In the genomic region with DNA sequence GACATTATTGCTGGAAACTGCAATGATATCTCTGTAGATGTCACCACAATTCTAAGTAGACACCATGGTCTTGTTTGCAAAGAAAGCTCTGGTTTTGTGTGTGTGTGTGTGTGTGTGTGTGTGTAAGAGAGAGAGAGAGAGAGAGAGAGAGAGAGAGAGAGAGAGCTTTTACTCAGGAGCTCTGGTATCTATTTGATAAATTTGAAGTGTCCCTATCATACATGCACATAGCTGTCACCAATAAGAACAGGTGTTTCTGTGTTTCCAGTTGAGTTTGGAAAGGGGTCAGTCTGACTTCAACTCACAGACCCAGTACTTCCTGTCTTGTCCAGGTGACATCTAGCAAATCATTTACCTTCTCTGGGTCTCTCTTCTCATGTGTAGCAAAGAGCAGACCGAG, we compare ENCODE assay signal across 24 mouse cellular contexts.
DNase-seq lines count a peak whose midpoint lies in the region; ATAC-seq and TF ChIP-seq lines count a peak whose summit lies in the region.
"Had no signal": no experiment of that assay in that cellular context is flagged by ENCODE, and none has a peak within 500 bp of the region (broad histone marks: within the 10 kb centered on the region; RNA-seq: fewer than 3 reads in every experiment).

No protein-coding gene starts in this region.

- peak overlapping the region; percentile 53; the same call in 1 of the 2 replicates for H3K27ac ChIP-seq in heart, embryonic 10.5 days
- no peak overlapping the region for H3K27ac ChIP-seq in kidney, embryonic 15.5 days
- no peak overlapping the region for H3K27ac ChIP-seq in kidney, adult 2 months (ENCODE audit: insufficient read depth, low read depth, low read length)
- peak overlapping the region; percentile 95 for H3K27ac ChIP-seq in liver, embryonic 14.5 days
- H3K27ac ChIP-seq: embryonic facial prominence, embryonic 15.5 days; heart, adult 2 months; hindbrain, embryonic 12.5 days; kidney, postnatal 0 days; midbrain, embryonic 12.5 days; neural tube, embryonic 12.5 days had no signal

- H3K4me1 ChIP-seq in heart, embryonic 10.5 days = peaks cover 11% of the 10 kb centered on the region; the same call in 1 of the 2 replicates
- H3K4me1 ChIP-seq in kidney, embryonic 15.5 days = peaks cover 16% of the 10 kb centered on the region
- H3K4me1 ChIP-seq in kidney, adult 2 months (ENCODE audit: control insufficient read depth, insufficient read depth, low read length) = no peaks in the 10 kb centered on the region
- H3K4me1 ChIP-seq in liver, embryonic 14.5 days (replicated peaks; ENCODE audit: control insufficient read depth in 2 of 2, insufficient read depth in 2 of 2, low read length in 1 of 2) = peaks cover 50 to 55% of the 10 kb centered on the region in 2 experiments

- no peaks in the 10 kb centered on the region for H3K27me3 ChIP-seq in heart, embryonic 10.5 days (ENCODE audit: insufficient read depth, poor library complexity, severe bottlenecking)
- no peaks in the 10 kb centered on the region for H3K27me3 ChIP-seq in kidney, embryonic 15.5 days
- H3K27me3 ChIP-seq in kidney, adult 2 months (replicated peaks; ENCODE audit: control insufficient read depth, insufficient read depth, low read length) = no peaks in the 10 kb centered on the region
- H3K27me3 ChIP-seq in liver, embryonic 14.5 days (ENCODE audit: control insufficient read depth, insufficient read depth, low read length) = no peaks in the 10 kb centered on the region
- H3K27me3 ChIP-seq: embryonic facial prominence, embryonic 15.5 days; hindbrain, embryonic 12.5 days; midbrain, embryonic 12.5 days; neural tube, embryonic 12.5 days had no signal

- WGBS in heart, embryonic 10.5 days = 78% methylated on average over 1 of the region's 1 CpGs
- 83% methylated on average over 1 of the region's 1 CpGs for WGBS in kidney, embryonic 15.5 days
- 37% methylated on average over 1 of the region's 1 CpGs for WGBS in kidney, adult 2 months
- WGBS in liver, embryonic 14.5 days (ENCODE audit: insufficient replicate concordance) = 73% methylated on average over 1 of the region's 1 CpGs

- TF ChIP-seq CTCF in kidney, adult 2 months (conservative IDR thresholded peaks at IDR 0.05; ENCODE audit: insufficient read depth, insufficient read length, low read depth, low read length) = no peak
- no peak for TF ChIP-seq CTCF in liver, embryonic 14.5 days (IDR thresholded peaks at IDR 0.05; ENCODE audit: low read depth)

- no peak overlapping the region for H3K4me2 ChIP-seq in kidney, embryonic 15.5 days
- peak overlapping the region; percentile 81 for H3K4me2 ChIP-seq in liver, embryonic 14.5 days (ENCODE audit: low read depth)
- H3K4me2 ChIP-seq: embryonic facial prominence, embryonic 15.5 days; hindbrain, embryonic 12.5 days; midbrain, embryonic 12.5 days; neural tube, embryonic 12.5 days had no signal

- H3K9me3 ChIP-seq in heart, embryonic 10.5 days = no peaks in the 10 kb centered on the region
- no peaks in the 10 kb centered on the region for H3K9me3 ChIP-seq in kidney, embryonic 15.5 days (replicated peaks)
- no peaks in the 10 kb centered on the region for H3K9me3 ChIP-seq in liver, embryonic 14.5 days (ENCODE audit: control insufficient read depth, low read length)
- H3K9me3 ChIP-seq: embryonic facial prominence, embryonic 15.5 days; G1E; hindbrain, embryonic 12.5 days; midbrain, embryonic 12.5 days; neural tube, embryonic 12.5 days had no signal

- no peak overlapping the region for H3K9ac ChIP-seq in kidney, embryonic 15.5 days
- H3K9ac ChIP-seq in liver, embryonic 14.5 days (replicated peaks) = peak overlapping the region; percentile 52
- H3K9ac ChIP-seq: embryonic facial prominence, embryonic 15.5 days; hindbrain, embryonic 12.5 days; midbrain, embryonic 12.5 days; neural tube, embryonic 12.5 days had no signal

- DNase-seq in heart, embryonic 10.5 days (ENCODE audit: low spot score) = no peak
- no peak for DNase-seq in heart, adult 9 months (ENCODE audit: low spot score in 2 of 2)
- DNase-seq in kidney, adult 2 months = no peak
- peak; percentile 44 for DNase-seq in c-Kit-positive CD71-positive TER-119-positive erythroid progenitor cells, embryonic 14.5 days (ENCODE audit: low spot score)
- peak in 1 of 3 experiments; percentile 25 for DNase-seq in liver, embryonic 14.5 days (ENCODE audit: low read depth in 3 of 3, low spot score in 3 of 3)
- DNase-seq in left cerebral cortex, adult 18-20 months (ENCODE audit: low spot score in 2 of 2) = no peak
- DNase-seq in lung, postnatal 36 days = no peak
- DNase-seq: adrenal gland, postnatal 14 days; cerebellum, adult 18-20 months; cerebellum, postnatal 25 days; gastrocnemius, postnatal 10 days; heart, adult 2 months; layer of hippocampus, postnatal 36 days; left cerebral cortex, postnatal 4 days; lung, postnatal 4 days; thymus, postnatal 25 days had no signal

- H3K36me3 ChIP-seq in heart, embryonic 10.5 days = no peaks in the 10 kb centered on the region
- H3K36me3 ChIP-seq in kidney, embryonic 15.5 days = no peaks in the 10 kb centered on the region
- H3K36me3 ChIP-seq in kidney, adult 2 months (ENCODE audit: control insufficient read depth, insufficient read depth, low read length) = no peaks in the 10 kb centered on the region
- no peaks in the 10 kb centered on the region for H3K36me3 ChIP-seq in liver, embryonic 14.5 days (replicated peaks; ENCODE audit: control insufficient read depth, insufficient read depth, low read depth)
- H3K36me3 ChIP-seq: embryonic facial prominence, embryonic 15.5 days; G1E; hindbrain, embryonic 12.5 days; midbrain, embryonic 12.5 days; neural tube, embryonic 12.5 days had no signal

- no peak for TF ChIP-seq EP300 in liver, embryonic 14.5 days (IDR thresholded peaks at IDR 0.05; ENCODE audit: low read depth)

- no peak overlapping the region for H3K4me3 ChIP-seq in heart, embryonic 10.5 days
- no peak overlapping the region for H3K4me3 ChIP-seq in kidney, embryonic 15.5 days (replicated peaks)
- no peak overlapping the region for H3K4me3 ChIP-seq in kidney, adult 2 months (ENCODE audit: insufficient read depth, low read depth, low read length)
- H3K4me3 ChIP-seq in liver, embryonic 14.5 days (ENCODE audit: insufficient read depth in 1 of 2, low read depth in 2 of 2, low read length in 2 of 2) = peak overlapping the region; percentile 41 to 43
- H3K4me3 ChIP-seq: embryonic facial prominence, embryonic 15.5 days; heart, adult 2 months; hindbrain, embryonic 12.5 days; midbrain, embryonic 12.5 days; neural tube, embryonic 12.5 days had no signal

- no peak for TF ChIP-seq POLR2A in kidney, adult 2 months (IDR thresholded peaks at IDR 0.05; ENCODE audit: low read depth, low read length)

- ATAC-seq in kidney, embryonic 15.5 days (replicated peaks; ENCODE audit: low FRiP score) = peak; percentile 34
- ATAC-seq in liver, embryonic 14.5 days (ENCODE audit: insufficient read depth) = peak; percentile 74
- ATAC-seq: forebrain, embryonic 14.5 days had no signal

Comparison
In these comparisons a context has a peak if more than half of its experiments do, and no peak if none do; other contexts are left out.
1. H3K27ac ChIP-seq: peak in heart, embryonic 10.5 days (single experiment) and liver, embryonic 14.5 days (single experiment); none in kidney, embryonic 15.5 days (single experiment) and kidney, adult 2 months (single experiment).
2. H3K4me3 ChIP-seq: peak in liver, embryonic 14.5 days (2 of 2); none in heart, embryonic 10.5 days (single experiment), kidney, embryonic 15.5 days (single experiment) and kidney, adult 2 months (single experiment).